Mouse (Mus musculus) liver, adult 2 months (tissue): ENCODE data around the gene Nrbf2. TPM values are rescaled to one million over a fixed set of nuclear protein-coding genes. Genes with fewer than 3 reads are reported as not detected.
A peak's percentile ranks its signal among the peaks of the same experiment; 100 is the strongest.

Source experiments
- DNase-seq: peaks from one replicate; pipeline ENCODE4 v3.0.0-alpha.2; 2011; ENCODE audit warnings: low read depth, low spot score; ENCODE audit errors: extremely low read depth
- H3K27ac ChIP-seq: fragments of 200-500 bp; replicated peaks from 2 replicates; pipeline ENCODE4 v1.5.1; 2012; ENCODE audit warnings: low read depth, mild to moderate bottlenecking, control low read depth, inconsistent platforms, low read length; ENCODE audit not compliant: insufficient read depth
- H3K27me3 ChIP-seq: fragments of 200-500 bp; 2 replicates; pipeline ENCODE4 v1.6.1; 2012; ENCODE audit warnings: mild to moderate bottlenecking, moderate library complexity, low read length, inconsistent platforms; ENCODE audit not compliant: control insufficient read depth, insufficient read depth
- H3K36me3 ChIP-seq: fragments of 200-500 bp; 2 replicates; pipeline ENCODE4 v1.6.1; 2012; ENCODE audit warnings: low read length, inconsistent platforms; ENCODE audit not compliant: control insufficient read depth, insufficient read depth
- H3K4me1 ChIP-seq: fragments of 200-500 bp; 2 replicates; pipeline ENCODE4 v1.6.1; 2011; ENCODE audit warnings: low read length; ENCODE audit not compliant: control insufficient read depth, insufficient read depth
- H3K4me3 ChIP-seq: fragments of 200-500 bp; 2 replicates; pipeline ENCODE4 v1.5.1; 2011; ENCODE audit warnings: low read depth, mild to moderate bottlenecking, control low read depth, low read length, moderate library complexity; ENCODE audit not compliant: insufficient read depth
- H3K79me2 ChIP-seq: fragments of 200-500 bp; 2 replicates; pipeline ENCODE4 v1.6.1; 2012; ENCODE audit warnings: inconsistent platforms, mild to moderate bottlenecking, low read length, moderate library complexity; ENCODE audit not compliant: control insufficient read depth, insufficient read depth
- H3K9ac ChIP-seq: fragments of 200-500 bp; 2 replicates; pipeline ENCODE4 v1.6.1; 2012; ENCODE audit warnings: low read depth, mild to moderate bottlenecking, control low read depth, inconsistent platforms, low read length
- CTCF ChIP-seq: fragments of 200-500 bp; IDR thresholded peaks from 2 replicates; pipeline ENCODE4 v1.5.1; 2011; ENCODE audit warnings: low read depth, low read length, control low read depth
- POLR2A ChIP-seq: fragments of 200-500 bp; IDR thresholded peaks from 2 replicates; pipeline ENCODE4 v1.6.1; 2011; ENCODE audit warnings: low read length, control low read depth; ENCODE audit not compliant: insufficient read depth; ENCODE audit errors: extremely low read depth
- WGBS: fragments of 180-500 bp; shearing (Covaris S2); methylation state at CpG from one replicate; pipeline ENCODE4 v1.1.7; 2018; 5-methylcytosine and 5-hydroxymethylcytosine counted together
- polyA plus RNA-seq: library from polyadenylated mRNA; depleted of rRNA; stranded (reverse); fragments of >200 nt; gene quantifications from 2 replicates; pipeline ENCODE4 v1.2.3, GENCODE M21; 2012; rRNA removed
- total RNA-seq: library from RNA; depleted of rRNA; stranded (reverse); fragments of >200 nt; gene quantifications from 2 replicates; pipeline ENCODE4 v1.2.3, GENCODE M21; 2014; rRNA removed

Gene Nrbf2
- total RNA-seq (10.8 and 13.6 TPM in 2 replicates), polyA plus RNA-seq (10.3 and 11.3 TPM in 2 replicates)

DNA sequence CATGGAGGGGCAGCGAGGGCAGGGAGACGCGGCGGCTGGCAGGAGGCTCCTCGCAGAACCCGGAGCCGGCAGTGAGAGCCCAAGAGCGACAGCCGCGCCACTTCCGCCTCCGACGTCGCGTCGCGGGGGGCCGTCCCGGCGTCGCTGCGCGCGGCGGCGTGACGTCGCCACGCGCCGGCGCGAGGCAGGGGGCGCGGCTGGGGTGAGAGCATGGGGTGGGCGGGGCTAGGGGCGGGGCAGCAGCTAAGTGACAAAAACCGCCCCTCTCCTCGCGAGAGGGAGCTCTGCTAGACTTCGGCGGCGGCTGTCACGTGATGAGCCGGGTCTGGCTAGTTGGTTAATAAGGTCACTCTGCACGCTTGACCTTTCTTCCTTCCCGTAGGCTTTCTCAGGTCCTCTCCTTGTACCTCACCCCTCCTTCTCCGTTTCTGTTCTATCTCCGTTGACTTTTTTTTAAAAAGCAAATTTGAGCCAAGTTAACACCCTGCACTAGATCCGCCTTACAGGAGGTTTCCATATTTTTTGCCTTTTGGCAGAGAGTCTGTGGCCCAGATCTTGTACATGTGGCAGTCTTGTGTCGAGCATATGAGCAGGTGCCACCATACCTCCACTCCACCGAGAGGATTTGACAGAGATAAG, at the start of gene Nrbf2:
Gene Nrbf2 (minus strand): TSS at position 130 of the 639 bp plus-strand sequence.
- WGBS = under 1% methylated on average over 52 of the region's 52 CpGs
- H3K27ac ChIP-seq = peak within 1 kb of the TSS; percentile 96
- TF ChIP-seq CTCF (no peak), POLR2A (0 out of 2 replicates have a peak, but pooled peaks have one; percentile 47)

DNA sequence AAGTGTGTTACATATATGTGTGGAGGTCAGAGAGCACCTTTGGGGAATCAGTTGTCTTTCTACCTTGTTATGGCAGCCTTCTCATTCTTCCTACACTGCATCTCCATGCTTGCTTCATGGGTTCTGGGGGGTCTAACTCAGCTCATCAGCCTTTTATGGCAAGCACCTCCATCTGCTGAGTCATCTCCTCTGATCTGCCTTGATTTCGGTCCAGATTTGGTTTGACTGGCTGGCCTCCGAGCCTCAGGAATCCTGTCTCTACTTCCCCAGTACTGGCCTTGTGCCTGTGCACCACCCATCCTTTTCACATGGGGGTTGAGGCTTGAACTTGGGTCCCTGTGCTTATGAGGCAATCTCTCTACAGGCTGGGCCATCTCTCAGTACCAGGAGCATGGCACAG, 45.5 kb upstream of the Nrbf2 start:
- H3K36me3 ChIP-seq = no peaks in the 10 kb centered on the region
- H3K4me3 ChIP-seq = no peak overlapping the region
- TF ChIP-seq CTCF = no peak
- TF ChIP-seq POLR2A = no peak
- no peak for DNase-seq
- WGBS = 75% methylated on average over 2 of the region's 2 CpGs
- 0 out of 2 replicates have a peak, but pooled peaks cover 3% of the 10 kb centered on the region for H3K27me3 ChIP-seq
- H3K4me1 ChIP-seq = no peaks in the 10 kb centered on the region
- H3K27ac ChIP-seq = no peak overlapping the region
- no peak overlapping the region for H3K9ac ChIP-seq
- no peaks in the 10 kb centered on the region for H3K79me2 ChIP-seq

More for the DNA sequence above, at the start of gene Nrbf2:
- Histone ChIP-seq H3K4me3 (peak within 1 kb of the TSS; percentile 98), H3K4me1 (peaks cover 29% of the 10 kb centered on the region), H3K79me2 (peaks cover 24% of the 10 kb centered on the region; the same call in 1 of the 2 replicates), H3K9ac (peak within 1 kb of the TSS; percentile 97), H3K27me3 (no peaks in the 10 kb centered on the region), H3K36me3 (no peaks in the 10 kb centered on the region)
- DNase-seq = peak; percentile 87

DNA sequence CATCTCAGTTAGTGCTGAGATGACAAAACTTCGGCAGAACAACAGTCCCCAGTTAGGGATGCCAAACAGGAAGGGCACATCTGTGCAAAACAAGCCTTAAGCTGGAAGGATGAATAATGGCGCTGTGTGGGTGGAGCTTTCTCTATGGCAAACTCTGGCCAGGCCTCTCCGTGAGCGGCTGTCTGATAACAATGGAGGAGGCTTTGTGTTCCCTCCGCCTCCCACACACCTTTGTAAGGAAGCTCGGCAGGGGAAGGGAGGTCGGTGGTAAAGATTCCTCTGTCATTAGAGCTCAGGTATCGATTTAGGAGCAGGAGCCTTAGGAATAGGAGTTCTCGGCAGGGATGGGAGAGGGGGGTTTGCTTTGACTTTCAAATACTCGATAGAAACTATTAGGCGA, 44.6 kb upstream of the Nrbf2 start:
- TF ChIP-seq POLR2A (no peak), CTCF (no peak)
- Histone ChIP-seq H3K36me3 (no peaks in the 10 kb centered on the region), H3K27ac (no peak overlapping the region), H3K9ac (no peak overlapping the region), H3K27me3 (0 out of 2 replicates have a peak, but pooled peaks cover 3% of the 10 kb centered on the region), H3K4me3 (no peak overlapping the region), H3K4me1 (no peaks in the 10 kb centered on the region), H3K79me2 (no peaks in the 10 kb centered on the region)
- DNase-seq = no peak
- 36% methylated on average over 11 of the region's 11 CpGs for WGBS

GRCm38 (mm10) chr10:67328208-67328607, 43.1 kb upstream of the Nrbf2 start:
- no peaks in the 10 kb centered on the region for H3K79me2 ChIP-seq
- 89% methylated on average over 5 of the region's 5 CpGs for WGBS
- no peaks in the 10 kb centered on the region for H3K36me3 ChIP-seq
- no peak overlapping the region for H3K4me3 ChIP-seq
- no peaks in the 10 kb centered on the region for H3K4me1 ChIP-seq
- H3K27me3 ChIP-seq = 0 out of 2 replicates have a peak, but pooled peaks cover 3% of the 10 kb centered on the region
- no peak overlapping the region for H3K9ac ChIP-seq
- no peak overlapping the region for H3K27ac ChIP-seq
- no peak for DNase-seq
- TF ChIP-seq POLR2A (no peak), CTCF (no peak)

DNA sequence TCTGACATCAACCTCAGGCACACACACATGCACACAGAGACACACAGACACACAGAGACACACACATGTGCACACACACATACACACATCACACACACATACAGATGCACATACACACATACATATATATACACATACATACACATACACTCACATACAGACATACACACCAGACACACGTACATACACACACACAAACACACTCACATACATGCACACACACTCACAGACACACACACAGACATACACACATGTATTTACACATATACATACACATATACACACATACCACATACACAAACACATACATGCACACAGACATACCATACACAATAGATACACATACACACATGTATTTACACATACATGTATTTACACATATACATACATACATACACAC, 38.9 kb upstream of the Nrbf2 start:
- Histone ChIP-seq H3K27me3 (0 out of 2 replicates have a peak, but pooled peaks cover 3% of the 10 kb centered on the region), H3K27ac (no peak overlapping the region), H3K9ac (no peak overlapping the region), H3K36me3 (no peaks in the 10 kb centered on the region), H3K4me1 (no peaks in the 10 kb centered on the region), H3K79me2 (no peaks in the 10 kb centered on the region), H3K4me3 (no peak overlapping the region)
- no peak for TF ChIP-seq POLR2A
- TF ChIP-seq CTCF = no peak
- no peak for DNase-seq
- WGBS = 91% methylated on average over 1 of the region's 1 CpGs

DNA sequence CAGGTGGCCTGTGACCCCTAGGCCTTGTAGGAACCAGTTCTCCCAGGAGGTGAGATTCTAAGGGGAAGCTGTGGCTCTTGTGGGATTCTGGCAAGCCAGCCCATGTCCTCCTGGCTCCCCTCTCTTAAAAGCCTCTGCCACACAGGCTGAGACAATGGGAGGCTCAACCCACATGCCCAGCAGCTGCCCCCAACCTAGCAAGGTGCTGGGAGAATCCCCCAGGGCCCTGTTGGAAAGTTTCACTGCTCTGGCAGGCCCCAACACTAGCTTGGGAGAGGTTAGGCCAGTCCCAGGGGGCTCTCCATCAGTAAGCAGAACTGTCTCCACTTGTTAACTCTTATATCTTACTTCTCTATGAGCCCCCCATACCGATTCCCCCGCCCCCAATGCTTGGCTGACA, 36.3 kb upstream of the Nrbf2 start:
- no peaks in the 10 kb centered on the region for H3K4me1 ChIP-seq
- DNase-seq = no peak

More for the DNA sequence above, 36.3 kb upstream of the Nrbf2 start:
- Histone ChIP-seq H3K4me3 (no peak overlapping the region), H3K9ac (no peak overlapping the region), H3K27me3 (no peaks in the 10 kb centered on the region), H3K27ac (no peak overlapping the region), H3K79me2 (no peaks in the 10 kb centered on the region), H3K36me3 (no peaks in the 10 kb centered on the region)
- WGBS = 82% methylated on average over 2 of the region's 2 CpGs
- no peak for TF ChIP-seq POLR2A
- TF ChIP-seq CTCF = no peak
